Mouse (Mus musculus) embryonic stem cell, embryonic (primary cell): ENCODE measurements around the gene Rchy1.

Experiments used
- CTCF ChIA-PET, 4 experiments: fragments of 300-600 bp in 2 of 4; fragments of 350-600 bp in 2 of 4; sonication (Branson Sonifier 250); formaldehyde crosslinking; loops; one replicate each; lab custom pipeline; 2022; ENCODE audit warnings: inconsistent platforms in 2 of 4; lab: Charles Lee
- POLR2A ChIA-PET, 4 experiments: fragments of 300-600 bp in 2 of 4; fragments of 350-600 bp in 2 of 4; sonication (Branson Sonifier 250); formaldehyde crosslinking; loops; one replicate each; lab custom pipeline; 2022; ENCODE audit warnings: antibody characterized with exemption in 4 of 4, inconsistent platforms in 1 of 4; lab: Charles Lee

Gene Rchy1

DNA sequence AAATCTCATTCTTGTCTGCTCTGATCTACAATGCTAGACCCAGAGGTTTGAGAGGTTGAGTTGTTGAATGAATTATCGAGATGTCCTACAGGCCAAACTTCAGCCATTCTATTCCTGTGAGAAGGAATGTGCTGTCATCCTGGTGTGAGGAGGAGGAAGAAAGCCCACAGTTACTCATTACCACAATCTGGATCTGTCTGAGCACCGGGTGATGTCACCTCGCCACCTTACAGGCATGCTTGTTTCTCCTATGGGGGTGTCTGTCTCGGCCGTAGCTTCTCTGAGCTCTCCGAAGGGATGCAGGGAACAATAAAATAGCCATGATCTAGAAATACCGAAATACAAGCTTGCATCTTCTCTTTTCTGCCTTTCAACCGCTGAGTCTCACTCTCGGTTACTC, 12.9 kb upstream of the Rchy1 start:
- POLR2A ChIA-PET = interaction anchor here in 3 of 4 experiments (0.7 to 2.2 kb wide), 6 partner anchors 12 to 212 kb away, joined by 3 to 5 read pairs (median 3); partner anchors contain the start of genes G3bp2 (in 1 of the 3) and Odaph (in 1 of the 3)
- CTCF ChIA-PET = no interaction called here

DNA sequence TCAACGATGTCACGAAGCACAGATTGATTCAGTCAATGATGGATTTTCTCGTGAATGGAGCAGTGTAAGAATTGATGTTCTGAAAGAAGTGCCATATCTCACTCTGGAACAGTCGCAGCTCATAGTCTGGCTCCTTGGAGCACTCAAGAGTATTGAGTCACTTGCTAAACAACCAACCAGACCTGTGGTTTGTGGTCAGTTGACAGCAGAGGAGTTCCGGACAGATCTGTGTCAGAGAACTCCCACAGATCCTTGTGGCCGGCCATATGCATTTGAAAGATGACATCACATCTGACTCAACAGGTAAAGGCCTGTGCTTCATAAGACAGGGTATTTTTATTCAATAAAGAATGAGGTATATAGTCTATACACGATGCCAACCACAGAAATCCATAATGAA, 11.1 kb upstream of the Rchy1 start:
- ChIA-PET CTCF (no interaction called here), POLR2A (interaction anchor here in 2 of 4 experiments (1.4 to 3.3 kb wide), 2 partner anchors 11 to 12 kb away, joined by 4 to 17 read pairs; partner anchors contain the start of gene Rchy1 (in 2 of the 2))

DNA sequence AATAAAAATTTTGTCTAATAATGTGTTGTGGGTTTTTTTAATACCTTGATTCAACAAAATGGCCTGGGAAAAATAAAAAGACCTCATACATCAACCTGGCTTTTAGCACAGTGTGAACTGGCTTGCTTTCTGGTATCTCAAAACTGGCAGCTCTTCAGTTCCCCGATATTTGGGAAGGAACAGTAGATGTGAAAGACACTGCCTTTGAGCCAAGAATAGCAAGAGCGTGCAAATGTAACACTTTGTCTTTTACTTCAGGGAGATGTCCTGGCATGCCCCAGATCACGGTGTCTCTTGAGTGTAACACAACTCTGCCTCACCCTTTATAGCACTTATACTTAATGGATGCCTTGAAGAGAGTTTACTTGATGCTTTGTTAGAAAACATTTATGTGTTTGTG, 9.2 kb upstream of the Rchy1 start:
- CTCF ChIA-PET = no interaction called here
- POLR2A ChIA-PET = interaction anchor here in 1 of 4 experiments (3.3 kb wide), 1 partner anchor 10 kb away, joined by 17 read pairs; the partner anchor contains the start of gene Rchy1

DNA sequence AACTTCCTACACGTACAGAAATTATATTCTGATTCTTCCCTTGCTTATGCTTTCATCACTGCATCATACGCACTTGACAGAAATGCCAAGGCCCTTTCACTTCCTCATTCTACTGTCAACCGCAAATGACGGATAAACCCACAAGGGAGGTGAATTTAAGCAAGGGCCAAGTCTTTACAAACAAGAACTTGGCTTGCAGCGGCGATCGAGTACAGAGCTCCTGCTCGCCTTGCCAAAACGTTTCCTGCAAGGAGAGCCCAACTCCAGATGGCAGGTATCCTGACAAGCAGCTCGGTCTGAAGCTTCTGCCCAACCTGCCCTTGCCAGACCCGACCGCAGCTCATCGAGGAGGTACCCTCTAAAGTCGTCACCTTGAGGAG, 619 bp downstream of the Rchy1 start:
- POLR2A ChIA-PET = interaction anchor here (0.6 to 4.5 kb wide), 35 partner anchors 8 to 1058 kb away, joined by 3 to 22 read pairs (median 4); partner anchors contain the start of gene G3bp2 (in 3 of the 4)
- CTCF ChIA-PET = interaction anchor here in 3 of 4 experiments (0.6 to 1.4 kb wide), 4 partner anchors 81 to 445 kb away, joined by 3 to 9 read pairs (median 4); partner anchors contain the start of genes Parm1 (in 2 of the 3) and Cdkl2 (in 1 of the 3)

DNA sequence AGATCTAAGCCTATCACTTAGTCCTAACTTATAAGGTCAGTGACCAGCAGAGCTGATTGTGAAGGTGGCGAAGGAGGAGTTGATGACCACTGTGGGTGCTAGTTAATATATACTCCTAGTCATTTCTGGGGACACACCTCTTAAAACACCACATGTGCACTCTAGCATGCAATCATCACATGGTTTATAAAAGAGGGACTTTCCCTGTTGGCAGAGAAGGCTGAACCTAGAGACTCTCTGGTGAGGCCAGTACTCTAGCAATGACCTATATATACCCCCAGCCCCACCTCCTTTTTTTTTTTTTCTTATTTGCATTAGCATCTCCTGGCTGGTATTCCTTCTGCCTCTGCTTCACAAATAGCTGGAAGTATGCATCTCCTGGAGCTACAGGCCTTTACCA, 1.5 kb downstream of the Rchy1 start:
- POLR2A ChIA-PET = interaction anchor here in 3 of 4 experiments (0.5 to 4.5 kb wide), 21 partner anchors 9 to 1058 kb away, joined by 3 to 22 read pairs (median 4); partner anchors contain the start of gene G3bp2 (in 1 of the 3)
- CTCF ChIA-PET = no interaction called here

DNA sequence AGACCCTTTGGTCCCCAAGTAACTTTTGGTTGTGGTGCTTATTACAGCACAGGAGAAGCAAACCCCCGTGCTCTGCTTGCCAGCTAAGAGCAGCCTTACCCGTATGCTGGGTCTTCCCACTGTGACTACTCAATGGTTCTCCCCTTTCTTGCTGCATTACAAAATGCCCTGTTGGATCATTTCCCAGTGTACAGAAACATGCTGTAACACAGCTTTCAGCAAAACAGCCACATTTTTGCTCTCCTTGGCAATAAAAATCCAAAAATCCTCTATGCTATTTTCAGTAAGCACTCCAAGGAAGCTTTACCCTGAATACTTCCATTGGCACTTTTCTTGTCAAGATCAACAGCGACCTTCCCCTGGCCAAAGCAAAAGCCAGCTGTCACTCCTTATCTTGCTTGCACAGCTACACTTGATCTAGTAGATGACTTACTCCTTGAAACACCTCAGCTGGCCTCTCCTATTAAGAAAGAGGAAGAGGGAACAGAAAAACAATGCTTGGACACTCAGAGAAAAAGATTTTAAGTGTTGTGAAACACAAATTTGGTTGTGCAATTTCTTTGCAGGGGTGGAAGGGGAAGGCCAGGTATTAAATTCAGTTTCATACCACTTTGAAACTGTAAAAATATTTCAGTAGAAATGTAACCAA, 2.1 kb downstream of the Rchy1 start:
- CTCF ChIA-PET = interaction anchor here in 1 of 4 experiments (1.4 kb wide), 1 partner anchor 11 kb away, joined by 10 read pairs; no protein-coding TSS in a partner anchor
- POLR2A ChIA-PET = interaction anchor here in 2 of 4 experiments (0.6 to 4.5 kb wide), 13 partner anchors 9 to 209 kb away, joined by 3 to 17 read pairs (median 4); partner anchors contain the start of gene G3bp2 (in 1 of the 2)

DNA sequence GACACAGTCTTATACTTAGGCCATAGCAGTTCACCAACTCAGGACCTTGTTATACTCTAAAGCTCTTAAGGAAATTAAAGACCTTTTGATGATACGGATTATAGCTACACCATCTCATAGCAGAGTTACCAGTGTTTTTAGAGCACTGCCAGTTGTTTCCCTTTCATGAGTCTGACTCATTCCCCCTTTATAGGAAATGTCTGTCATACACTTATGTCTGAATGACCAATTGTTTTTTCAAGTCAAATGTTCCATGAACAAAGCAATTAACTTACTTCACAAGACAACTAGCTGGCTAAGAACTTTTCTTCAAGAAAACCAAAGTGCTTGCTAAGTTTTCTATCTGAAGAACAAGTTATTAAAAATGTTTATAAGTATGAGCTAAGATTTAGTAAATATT, 2.9 kb downstream of the Rchy1 start:
- POLR2A ChIA-PET = interaction anchor here in 3 of 4 experiments (0.6 to 4.5 kb wide), 12 partner anchors 8 to 508 kb away, joined by 3 to 17 read pairs (median 4); partner anchors contain the start of gene G3bp2 (in 1 of the 3)
- CTCF ChIA-PET = interaction anchor here in 1 of 4 experiments (1.4 kb wide), 1 partner anchor 10 kb away, joined by 10 read pairs; no protein-coding TSS in a partner anchor

DNA sequence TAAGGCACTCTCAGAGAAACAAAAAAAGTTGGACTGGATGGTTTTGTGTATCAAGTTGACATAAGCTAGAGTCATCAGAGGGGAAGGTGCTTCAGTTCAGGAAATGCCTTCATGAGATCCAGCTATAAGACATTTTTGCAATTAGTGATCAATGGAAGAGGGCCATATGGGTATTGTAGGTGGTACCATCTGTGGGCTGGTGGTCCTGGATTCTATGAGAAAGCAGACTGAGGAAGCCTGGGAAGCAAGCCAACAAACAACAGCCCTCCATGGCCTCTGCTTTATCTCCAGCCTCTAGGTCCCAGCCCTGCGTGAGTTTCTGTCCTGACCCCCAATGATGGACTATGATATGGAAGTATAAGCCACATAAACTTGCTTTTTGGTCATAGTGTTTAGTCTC, 3.8 kb downstream of the Rchy1 start:
- ChIA-PET POLR2A (no interaction called here), CTCF (no interaction called here)

DNA sequence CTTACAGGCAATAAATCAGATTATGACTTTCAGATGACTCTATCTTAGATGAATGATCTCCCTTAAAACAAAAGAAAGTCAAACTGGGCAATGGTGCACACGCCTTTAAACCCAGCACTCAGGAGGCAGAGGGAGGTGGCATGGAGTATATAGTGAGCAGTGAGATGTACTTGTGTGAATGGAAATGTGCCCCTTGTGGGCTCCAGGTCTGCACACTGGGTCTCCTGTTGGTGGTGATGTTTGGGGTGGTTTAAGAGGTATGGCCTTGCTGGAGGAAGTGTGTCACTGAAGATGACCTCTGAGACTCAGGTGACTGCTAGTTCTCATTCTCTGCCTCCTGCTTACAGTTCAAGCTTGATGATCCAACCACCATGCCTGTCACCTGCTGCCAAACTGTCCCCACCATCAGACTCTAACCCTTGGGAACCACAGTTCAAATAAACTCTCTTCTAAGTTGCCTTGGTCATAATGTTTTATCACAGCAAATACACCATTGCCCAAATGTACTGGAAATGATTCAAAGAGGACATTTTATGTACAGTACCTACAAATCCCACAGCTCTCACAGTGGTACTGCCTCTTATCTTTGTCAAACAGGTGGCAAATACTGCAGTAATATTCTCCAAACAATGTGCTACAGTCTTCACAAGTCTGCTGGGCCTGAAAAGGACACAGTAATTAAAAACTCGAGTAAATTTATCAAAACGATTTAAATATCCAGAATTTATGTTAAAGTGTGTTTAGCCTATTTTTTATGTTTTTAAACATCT, 5.7 kb downstream of the Rchy1 start:
- ChIA-PET CTCF (no interaction called here), POLR2A (interaction anchor here in 1 of 4 experiments (0.9 kb wide), 1 partner anchor 86 kb away, joined by 13 read pairs; no protein-coding TSS in a partner anchor)

DNA sequence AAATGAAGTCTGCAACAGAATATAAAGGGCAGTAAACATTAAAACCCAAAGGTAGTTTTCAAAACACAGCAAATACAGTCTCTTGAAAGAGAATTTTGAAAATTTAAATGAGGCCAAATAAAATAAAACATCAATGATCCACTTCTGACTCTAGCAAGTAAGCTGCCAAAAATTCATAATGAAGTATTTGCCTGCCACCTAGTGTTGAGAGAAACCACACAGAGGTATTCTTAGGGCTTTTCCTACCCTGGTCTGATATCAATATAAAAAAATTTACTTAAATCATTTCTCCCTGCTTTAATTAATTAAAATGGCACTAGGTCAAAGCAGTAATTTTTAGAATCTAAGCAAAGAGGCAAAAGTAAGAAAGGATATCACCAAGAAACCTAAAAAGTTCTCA, 11.5 kb downstream of the Rchy1 start:
- CTCF ChIA-PET = interaction anchor here in 3 of 4 experiments (0.5 to 1.5 kb wide), 5 partner anchors 156 to 634 kb away, joined by 3 to 5 read pairs (median 5); partner anchors contain the start of gene Parm1 (in 1 of the 3)
- POLR2A ChIA-PET = interaction anchor here in 1 of 4 experiments (2.7 kb wide), 1 partner anchor 11 kb away, joined by 14 read pairs; the partner anchor contains the start of gene Rchy1

DNA sequence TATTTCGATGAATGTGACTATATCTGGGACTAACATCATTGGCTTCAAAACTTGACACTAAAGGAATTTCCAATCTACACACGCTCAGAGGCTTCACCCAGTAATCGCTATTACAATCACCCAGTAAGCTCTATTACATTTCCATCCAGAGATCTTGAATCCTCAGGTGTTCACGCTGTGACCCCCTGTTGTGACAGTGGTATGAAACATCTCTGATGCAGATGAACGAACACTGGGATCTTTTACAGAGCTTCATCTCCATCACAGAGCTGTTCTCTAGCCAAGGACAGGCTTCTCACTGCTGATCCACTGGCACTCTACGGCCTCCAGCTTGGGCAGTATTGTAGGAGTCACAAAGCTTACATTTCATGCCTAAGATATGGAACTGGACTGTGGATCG, 13.4 kb downstream of the Rchy1 start:
- ChIA-PET CTCF (interaction anchor here in 1 of 4 experiments (1.0 kb wide), 1 partner anchor 11 kb away, joined by 10 read pairs; no protein-coding TSS in a partner anchor), POLR2A (interaction anchor here in 3 of 4 experiments (0.6 to 2.7 kb wide), 12 partner anchors 11 to 802 kb away, joined by 3 to 14 read pairs (median 3); partner anchors contain the start of genes Rchy1 (in 3 of the 3) and G3bp2 (in 1 of the 3))

DNA sequence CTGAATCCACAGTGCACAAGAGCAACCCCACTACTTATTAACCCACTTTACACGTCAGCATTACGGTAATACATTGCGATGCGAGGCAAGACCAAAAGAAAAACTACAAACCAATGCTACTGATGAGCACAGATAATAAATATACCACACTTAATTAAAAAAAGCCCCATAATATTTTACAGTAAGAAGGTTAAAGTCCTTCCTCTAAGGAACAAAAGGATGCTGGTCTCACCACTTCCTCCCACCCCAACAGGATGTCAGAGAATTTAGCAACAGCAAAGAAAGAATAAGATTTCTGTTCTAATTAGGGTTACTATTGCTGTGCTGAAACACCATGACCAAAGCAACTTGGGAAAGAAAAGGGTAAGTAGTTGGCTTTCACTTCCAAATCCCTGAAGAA, 15.9 kb downstream of the Rchy1 start:
- CTCF ChIA-PET = no interaction called here
- POLR2A ChIA-PET = no interaction called here

DNA sequence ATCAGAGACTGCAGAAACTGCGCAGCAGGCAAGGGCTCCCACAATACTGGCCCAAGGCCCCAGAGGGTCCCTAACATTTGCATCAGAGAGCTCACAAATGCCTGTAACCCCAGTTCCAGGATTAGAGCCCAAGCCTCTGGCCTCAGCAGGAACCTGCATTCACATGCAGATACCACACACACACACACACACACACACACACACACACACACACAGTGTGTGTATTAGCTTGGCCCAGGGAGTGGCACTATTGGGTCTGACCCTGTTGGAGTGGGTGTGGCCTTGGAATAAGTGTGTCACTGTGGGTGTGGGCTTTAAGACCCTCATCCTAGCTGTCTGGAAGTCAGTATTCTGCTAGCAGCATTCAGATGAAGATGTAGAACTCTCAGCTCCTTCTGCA, 17.3 kb downstream of the Rchy1 start:
- ChIA-PET CTCF (interaction anchor here in 2 of 4 experiments (0.5 to 0.6 kb wide), 2 partner anchors 27 to 721 kb away, joined by 3 to 14 read pairs; no protein-coding TSS in a partner anchor), POLR2A (interaction anchor here in 3 of 4 experiments (0.6 to 1.7 kb wide), 14 partner anchors 8 to 538 kb away, joined by 3 to 7 read pairs (median 4); partner anchors contain the start of gene Rchy1 (in 3 of the 3))

DNA sequence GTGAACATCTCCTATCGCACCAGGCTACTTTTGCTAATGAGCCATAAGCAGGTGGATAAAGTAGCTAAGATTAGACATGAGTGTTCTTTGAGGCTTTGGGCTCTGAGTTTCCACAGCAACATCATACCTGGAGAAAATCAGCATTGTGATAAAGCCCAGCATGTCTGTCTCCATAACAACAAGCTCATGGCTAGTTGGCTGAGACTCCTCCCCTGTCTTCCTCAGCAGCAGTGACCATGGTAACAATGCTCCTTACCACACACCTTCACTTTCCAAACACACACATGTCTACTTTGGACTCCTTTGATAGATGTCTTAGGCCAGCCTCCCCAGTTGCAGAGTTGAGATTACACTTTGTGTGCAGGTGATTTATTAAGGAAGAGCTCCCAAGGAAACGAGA, 49.6 kb downstream of the Rchy1 start:
- ChIA-PET CTCF (interaction anchor here in 3 of 4 experiments (0.6 to 1.3 kb wide), 8 partner anchors 200 to 635 kb away, joined by 3 to 5 read pairs (median 4); no protein-coding TSS in a partner anchor), POLR2A (interaction anchor here in 2 of 4 experiments (0.6 kb wide), 2 partner anchors 450 to 1027 kb away, joined by 3 to 4 read pairs; no protein-coding TSS in a partner anchor)

DNA sequence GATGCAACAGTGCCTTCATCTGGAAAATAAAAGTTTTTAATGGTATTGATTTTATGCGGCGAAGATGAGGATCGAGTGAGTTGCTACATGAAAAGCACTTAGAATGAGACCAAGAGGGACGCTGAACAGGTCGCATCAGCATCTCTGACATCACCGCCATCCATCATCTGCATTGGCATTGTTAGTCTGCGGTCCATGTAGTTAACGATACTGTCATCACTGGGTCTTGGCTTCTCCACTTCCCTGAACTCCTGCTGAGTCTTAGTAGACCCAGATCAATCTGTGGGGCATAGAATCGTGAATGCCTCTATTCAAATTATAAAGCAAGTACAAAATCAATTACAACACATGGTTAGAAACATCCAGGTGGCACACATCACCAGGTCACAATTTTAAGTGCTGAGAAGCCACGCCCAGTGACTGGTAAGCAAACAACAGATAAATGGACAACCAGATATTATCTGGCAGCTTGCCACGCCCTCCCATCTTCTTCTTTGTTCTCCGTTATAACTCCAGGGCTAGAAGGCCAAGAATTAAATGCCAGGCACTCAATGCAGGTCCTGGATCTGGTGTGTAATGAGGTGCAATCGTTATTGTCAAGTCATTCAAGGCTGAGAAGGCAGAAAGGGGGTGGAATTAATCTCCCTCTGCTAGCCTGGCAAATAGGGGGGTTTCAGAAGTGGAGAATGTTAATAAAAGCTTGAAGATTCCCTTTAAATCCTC, 51.3 kb downstream of the Rchy1 start:
- POLR2A ChIA-PET = interaction anchor here in 1 of 4 experiments (0.5 to 0.6 kb wide), 2 partner anchors 50 to 1304 kb away, joined by 3 to 5 read pairs; no protein-coding TSS in a partner anchor
- CTCF ChIA-PET = interaction anchor here in 1 of 4 experiments (1.1 kb wide), 1 partner anchor 394 kb away, joined by 3 read pairs; no protein-coding TSS in a partner anchor

DNA sequence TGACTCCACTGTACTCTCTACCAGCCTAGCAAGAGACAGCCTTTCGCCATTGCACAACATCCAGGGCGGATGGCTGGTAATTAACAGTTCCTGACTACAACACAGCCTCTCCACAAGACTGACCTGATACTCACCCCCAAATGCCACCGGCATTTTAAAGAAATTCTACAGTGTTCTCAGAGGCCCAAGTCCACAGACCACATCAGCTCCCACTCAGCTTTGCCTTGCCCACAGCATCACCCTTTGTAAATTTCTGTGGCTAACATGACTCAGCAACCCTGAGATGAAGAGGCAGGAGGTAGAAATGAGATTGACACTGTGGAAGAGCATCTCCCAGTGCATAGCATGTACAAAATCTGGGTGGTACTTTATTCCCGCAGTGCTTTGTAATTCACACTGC, 52.3 kb downstream of the Rchy1 start:
- ChIA-PET CTCF (no interaction called here), POLR2A (interaction anchor here in 1 of 4 experiments (0.9 kb wide), 1 partner anchor 13 kb away, joined by 4 read pairs; no protein-coding TSS in a partner anchor)

DNA sequence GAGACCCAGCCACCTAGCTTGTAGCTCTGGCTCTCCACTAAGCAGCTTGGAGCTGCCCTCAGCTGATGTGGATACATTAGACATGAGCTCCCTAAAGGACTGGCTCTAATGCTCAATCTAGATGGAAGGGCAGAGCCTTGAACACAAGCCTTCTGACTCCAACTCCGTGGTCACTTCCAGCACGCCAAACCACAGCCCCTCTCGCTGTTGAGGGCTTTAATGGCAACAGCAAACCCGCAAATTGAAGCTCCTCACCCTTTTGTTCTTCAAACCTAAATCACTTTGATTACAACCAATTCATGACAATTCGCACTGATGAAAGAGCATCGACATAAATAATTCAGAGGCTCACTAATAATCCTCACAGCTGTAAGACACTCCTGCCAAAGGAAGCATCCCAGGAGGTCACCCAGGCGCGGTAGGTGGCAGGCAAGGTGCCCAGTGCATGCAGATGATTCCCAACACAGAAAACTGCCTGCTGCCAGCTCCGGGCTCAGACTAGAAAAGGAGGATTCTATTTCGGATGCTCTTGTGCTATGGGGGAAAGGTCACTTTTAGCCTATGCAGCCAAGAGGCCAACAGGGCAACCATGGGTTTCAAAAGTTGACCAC, 53.8 kb downstream of the Rchy1 start:
- POLR2A ChIA-PET = interaction anchor here in 1 of 4 experiments (1.5 kb wide), 1 partner anchor 37 kb away, joined by 4 read pairs; no protein-coding TSS in a partner anchor
- CTCF ChIA-PET = interaction anchor here in 2 of 4 experiments (0.6 kb wide), 2 partner anchors 16 to 132 kb away, joined by 3 to 5 read pairs; no protein-coding TSS in a partner anchor
